Mouse (Mus musculus) E14TG2a.4 (cell line): ENCODE results near the gene Gpx2.

ENCODE experiments used
- CTCF ChIP-seq: conservative IDR thresholded peaks from 2 replicates; pipeline ENCODE4 v1.5.1; 2014; ENCODE audit warnings: low read length
- NANOG ChIP-seq: IDR thresholded peaks from 2 replicates; pipeline ENCODE4 v1.6.1; 2014; ENCODE audit warnings: borderline replicate concordance, low read length, mixed read lengths
- POU5F1 ChIP-seq: IDR thresholded peaks from 2 replicates; pipeline ENCODE4 v1.6.1; 2014; ENCODE audit warnings: low read length, borderline replicate concordance

DNA sequence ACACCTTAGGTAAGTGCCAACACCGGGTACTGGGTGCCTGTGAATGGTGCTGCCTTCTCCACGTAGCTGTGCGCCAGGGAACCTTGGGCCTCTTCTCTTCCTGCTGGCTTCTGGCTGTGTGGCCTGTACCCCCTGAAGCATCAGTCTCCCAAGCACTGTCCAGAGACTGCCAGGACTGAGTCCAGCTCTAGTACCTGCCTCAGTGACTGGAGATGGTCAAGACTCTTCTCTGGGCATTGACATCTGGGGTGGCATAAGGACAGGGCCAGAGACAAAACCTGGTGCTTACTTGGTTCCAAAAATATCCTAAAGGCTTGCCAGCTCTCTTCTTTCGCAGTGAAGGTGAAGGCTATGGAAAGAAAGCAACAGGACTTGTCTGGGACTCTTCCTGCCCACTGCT is 15.7 kb upstream of the Gpx2 start:
- TF ChIP-seq CTCF (no peak), POU5F1 (no peak), NANOG (no peak)
